Mouse (Mus musculus) myocyte (in vitro differentiated cells): ENCODE measurements around the gene Kcnb1.

Experiments
- MAX ChIP-seq: IDR thresholded peaks from one replicate; pipeline ENCODE4 v1.6.1; 2011; ENCODE audit warnings: low read depth, mild to moderate bottlenecking, control low read depth
- POLR2A ChIP-seq: IDR thresholded peaks from one replicate; pipeline ENCODE4 v1.6.1; 2011; ENCODE audit warnings: low read depth, mild to moderate bottlenecking, control low read depth, moderate library complexity; ENCODE audit not compliant: insufficient read length
- POLR2AphosphoS2 ChIP-seq: IDR thresholded peaks from one replicate; pipeline ENCODE4 v1.6.1; 2011; ENCODE audit warnings: low read depth, control low read depth; ENCODE audit not compliant: insufficient read length

GRCm38 (mm10) chr2:167080387-167080786 is 109.6 kb downstream of the Kcnb1 start:
- no peak for TF ChIP-seq POLR2A
- TF ChIP-seq POLR2AphosphoS2 = no peak
- no peak for TF ChIP-seq MAX
